Mouse (Mus musculus) hindbrain, embryonic 11.5 days (tissue): Measurements from ENCODE around the gene Tmem214. TPM values are rescaled to one million over a fixed set of nuclear protein-coding genes. Genes with fewer than 3 reads are reported as not detected.

Experiments
- ATAC-seq: fragments of 200-750 bp; cut with Nextera tagmentation; 2 replicates; pipeline ENCODE4 v1.8.0; 2017; ENCODE audit warnings: mild to moderate bottlenecking, moderate TSS enrichment, moderate library complexity; ENCODE audit not compliant: low FRiP score
- DNase-seq: peaks from one replicate; pipeline ENCODE4 v3.0.0-alpha.2; 2015; ENCODE audit warnings: low spot score
- H3K27ac ChIP-seq: fragments of 300-500 bp; sonication (generic); 2 replicates; pipeline ENCODE4 v1.5.1; 2014; ENCODE audit warnings: mild to moderate bottlenecking, low read depth, low read length
- H3K27me3 ChIP-seq: fragments of 300-500 bp; sonication (generic); 2 replicates; pipeline ENCODE4 v1.6.1; 2014; ENCODE audit warnings: mild to moderate bottlenecking, low read length, moderate library complexity, mixed read lengths; ENCODE audit not compliant: control insufficient read depth, insufficient read depth
- H3K36me3 ChIP-seq: fragments of 300-500 bp; sonication (generic); 2 replicates; pipeline ENCODE4 v1.6.1; 2014; ENCODE audit warnings: mild to moderate bottlenecking, low read length, moderate library complexity, mixed read lengths; ENCODE audit not compliant: control insufficient read depth, insufficient read depth
- H3K4me1 ChIP-seq: fragments of 300-500 bp; sonication (generic); replicated peaks from 2 replicates; pipeline ENCODE4 v1.6.1; 2014; ENCODE audit warnings: low read length, mixed read lengths; ENCODE audit not compliant: control insufficient read depth, insufficient read depth
- H3K4me2 ChIP-seq: fragments of 300-500 bp; sonication (generic); replicated peaks from 2 replicates; pipeline ENCODE4 v1.6.1; 2014; ENCODE audit warnings: mild to moderate bottlenecking, low read depth, low read length
- H3K4me3 ChIP-seq: fragments of 300-500 bp; sonication (generic); 2 replicates; pipeline ENCODE4 v1.5.1; 2014; ENCODE audit warnings: low read depth, low read length
- H3K9ac ChIP-seq: fragments of 300-500 bp; sonication (generic); 2 replicates; pipeline ENCODE4 v1.6.1; 2014; ENCODE audit warnings: low read depth, low read length
- H3K9me3 ChIP-seq: fragments of 300-500 bp; sonication (generic); 2 replicates; pipeline ENCODE4 v1.6.1; 2016; ENCODE audit warnings: low read length; ENCODE audit not compliant: control insufficient read depth
- WGBS: fragments of 180-500 bp; shearing (Covaris S2); extraction: QIAGEN DNeasy Blood & Tissue Kit; methylation state at CpG from one replicate; pipeline ENCODE4 v1.1.7; 2014; 5-methylcytosine and 5-hydroxymethylcytosine counted together
- polyA plus RNA-seq: library from polyadenylated mRNA; unstranded; fragments of >200 nt; fragmentation: Nextera tagmentation; extraction: Ambion mirVana; gene quantifications from 2 replicates; pipeline ENCODE4 v1.2.1, GENCODE M21; 2014

Gene Tmem214
- polyA plus RNA-seq, 1 experiment from 2014 or later: 37.1 TPM

- no peaks in the 10 kb centered on the region for H3K27me3 ChIP-seq
- no peaks in the 10 kb centered on the region for H3K36me3 ChIP-seq
- ATAC-seq: no peak
- no peak for DNase-seq
- no peak overlapping the region for H3K27ac ChIP-seq
- WGBS: 53% methylated on average over 3 of the region's 3 CpGs
- H3K4me3 ChIP-seq: no peak overlapping the region
- no peaks in the 10 kb centered on the region for H3K9me3 ChIP-seq
- H3K4me2 ChIP-seq: no peak overlapping the region
- no peak overlapping the region for H3K9ac ChIP-seq
- H3K4me1 ChIP-seq: no peaks in the 10 kb centered on the region
These were observed 25.9 kb upstream of the Tmem214 start for GRCm38 (mm10) chr5:30841896-30842295.

GRCm38 (mm10) chr5:30849891-30850555 is 17.8 kb upstream of the Tmem214 start:
- H3K27ac ChIP-seq: no peak overlapping the region
- no peaks in the 10 kb centered on the region for H3K9me3 ChIP-seq
- H3K27me3 ChIP-seq: no peaks in the 10 kb centered on the region
- ATAC-seq (no peak), DNase-seq (no peak)
- no peak overlapping the region for H3K9ac ChIP-seq
- H3K4me1 ChIP-seq: no peaks in the 10 kb centered on the region
- WGBS: 67% methylated on average over 6 of the region's 6 CpGs
- H3K4me3 ChIP-seq: no peak overlapping the region
- H3K36me3 ChIP-seq: no peaks in the 10 kb centered on the region
- no peak overlapping the region for H3K4me2 ChIP-seq

DNA sequence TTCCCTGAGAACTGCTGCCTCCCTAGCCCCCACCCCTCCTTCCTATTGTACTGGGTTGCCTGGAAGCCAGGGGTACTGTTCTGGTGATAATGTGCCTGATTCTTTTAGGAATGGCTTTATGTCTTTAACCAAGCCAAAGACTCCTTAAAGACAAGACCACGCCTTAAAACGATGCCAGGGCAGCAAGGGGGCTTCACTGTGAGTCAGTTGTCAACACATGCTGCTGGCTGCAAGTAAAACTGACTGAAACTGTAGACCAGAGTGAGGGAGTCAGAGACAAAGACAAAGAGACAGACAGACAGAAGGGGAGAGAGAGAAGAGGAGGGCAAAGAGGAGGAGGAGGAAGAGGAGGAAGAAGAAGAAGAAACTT is 17.3 kb upstream of the Tmem214 start:
- Histone ChIP-seq H3K36me3 (no peaks in the 10 kb centered on the region), H3K27ac (no peak overlapping the region)
- 68% methylated on average over 2 of the region's 2 CpGs for WGBS

DNA sequence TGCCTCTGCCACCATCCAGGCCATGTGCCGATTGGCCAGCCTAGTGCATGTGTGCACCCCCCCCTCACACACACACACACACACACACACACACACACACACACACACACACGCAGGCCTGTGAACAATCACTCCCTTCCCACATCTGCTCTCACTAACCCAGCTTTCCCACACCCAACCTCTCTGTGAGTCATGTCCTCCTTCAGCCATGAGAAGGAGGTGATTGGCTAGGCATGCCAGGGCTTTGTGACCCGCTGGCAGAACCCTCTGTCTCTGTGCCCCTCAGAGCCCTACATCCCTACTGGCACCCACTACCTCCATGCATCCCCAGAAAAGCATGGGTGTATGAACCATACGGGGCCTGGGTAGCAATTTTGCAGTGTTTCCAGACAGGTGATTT is 14.3 kb upstream of the Tmem214 start:
- H3K9ac ChIP-seq: no peak overlapping the region
- no peak for ATAC-seq
- H3K27ac ChIP-seq: no peak overlapping the region

More for the DNA sequence above, 17.3 kb upstream of the Tmem214 start:
- no peak for ATAC-seq
- Histone ChIP-seq H3K4me2 (no peak overlapping the region), H3K27me3 (no peaks in the 10 kb centered on the region), H3K4me3 (no peak overlapping the region), H3K4me1 (no peaks in the 10 kb centered on the region), H3K9me3 (no peaks in the 10 kb centered on the region), H3K9ac (no peak overlapping the region)
- no peak for DNase-seq

DNA sequence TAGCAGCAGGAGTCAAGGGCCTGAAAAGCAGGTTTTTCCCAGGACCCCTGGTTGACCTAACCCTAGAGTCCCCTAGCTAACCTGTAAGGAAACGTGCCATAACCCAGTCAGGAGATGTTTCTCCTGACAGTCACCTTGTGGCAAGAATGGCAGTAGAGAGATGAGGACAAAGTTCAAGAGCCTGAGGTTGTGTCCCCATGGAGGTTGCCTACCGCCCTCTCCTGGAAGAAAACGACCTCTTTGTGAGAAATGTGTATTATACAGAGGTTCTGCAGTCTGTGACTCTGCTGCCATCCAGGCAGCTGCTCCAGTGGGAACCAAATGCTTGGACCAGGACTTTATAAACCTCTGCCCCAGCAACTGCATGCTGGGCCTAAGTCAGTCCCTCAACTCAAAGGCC is 12.1 kb upstream of the Tmem214 start:
- Histone ChIP-seq H3K4me3 (no peak overlapping the region), H3K4me2 (no peak overlapping the region), H3K9me3 (no peaks in the 10 kb centered on the region), H3K27me3 (no peaks in the 10 kb centered on the region), H3K27ac (no peak overlapping the region), H3K9ac (no peak overlapping the region), H3K36me3 (no peaks in the 10 kb centered on the region), H3K4me1 (no peaks in the 10 kb centered on the region)
- 63% methylated on average over 3 of the region's 3 CpGs for WGBS
- DNase-seq (no peak), ATAC-seq (no peak)

More for the DNA sequence above, 14.3 kb upstream of the Tmem214 start:
- no peak overlapping the region for H3K4me3 ChIP-seq
- no peaks in the 10 kb centered on the region for H3K9me3 ChIP-seq
- H3K4me1 ChIP-seq: no peaks in the 10 kb centered on the region
- DNase-seq: no peak
- H3K27me3 ChIP-seq: no peaks in the 10 kb centered on the region
- H3K36me3 ChIP-seq: no peaks in the 10 kb centered on the region
- H3K4me2 ChIP-seq: no peak overlapping the region
- WGBS: 93% methylated on average over 4 of the region's 4 CpGs

GRCm38 (mm10) chr5:30856124-30856523 is 11.7 kb upstream of the Tmem214 start:
- no peaks in the 10 kb centered on the region for H3K36me3 ChIP-seq
- H3K4me2 ChIP-seq: no peak overlapping the region
- H3K4me3 ChIP-seq: no peak overlapping the region
- no peaks in the 10 kb centered on the region for H3K9me3 ChIP-seq
- H3K27ac ChIP-seq: no peak overlapping the region
- no peaks in the 10 kb centered on the region for H3K27me3 ChIP-seq
- no peak overlapping the region for H3K9ac ChIP-seq
- whole genome bisulfite sequencing: 73% methylated on average over 2 of the region's 2 CpGs
- ATAC-seq: no peak
- no peak for DNase-seq
- no peaks in the 10 kb centered on the region for H3K4me1 ChIP-seq

DNA sequence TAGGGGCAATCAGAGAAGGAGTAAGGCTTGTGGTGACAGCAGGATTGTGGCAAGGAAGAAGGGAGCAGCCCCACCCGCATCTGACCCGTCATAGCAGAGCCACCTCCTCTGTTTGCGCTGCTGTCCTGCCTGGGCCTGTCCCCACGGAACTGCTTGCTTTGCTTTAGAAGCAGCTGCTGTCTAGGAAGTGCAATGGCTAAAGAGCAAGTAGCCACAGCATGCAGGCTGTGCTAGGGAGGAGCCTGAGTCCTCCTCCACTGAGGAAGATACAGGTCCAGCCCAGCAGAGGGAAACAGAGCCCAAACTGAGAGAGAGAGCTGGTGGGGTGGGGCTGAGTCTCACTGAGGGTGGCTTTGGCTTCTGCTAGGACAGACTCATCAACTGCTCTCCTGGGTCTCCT is 4.0 kb upstream of the Tmem214 start:
- Histone ChIP-seq H3K4me3 (no peak overlapping the region), H3K4me2 (no peak overlapping the region), H3K27ac (no peak overlapping the region), H3K4me1 (no peaks in the 10 kb centered on the region), H3K36me3 (no peaks in the 10 kb centered on the region), H3K9me3 (no peaks in the 10 kb centered on the region), H3K9ac (no peak overlapping the region), H3K27me3 (no peaks in the 10 kb centered on the region)
- WGBS: 41% methylated on average over 4 of the region's 4 CpGs
- DNase-seq: no peak
- no peak for ATAC-seq

DNA sequence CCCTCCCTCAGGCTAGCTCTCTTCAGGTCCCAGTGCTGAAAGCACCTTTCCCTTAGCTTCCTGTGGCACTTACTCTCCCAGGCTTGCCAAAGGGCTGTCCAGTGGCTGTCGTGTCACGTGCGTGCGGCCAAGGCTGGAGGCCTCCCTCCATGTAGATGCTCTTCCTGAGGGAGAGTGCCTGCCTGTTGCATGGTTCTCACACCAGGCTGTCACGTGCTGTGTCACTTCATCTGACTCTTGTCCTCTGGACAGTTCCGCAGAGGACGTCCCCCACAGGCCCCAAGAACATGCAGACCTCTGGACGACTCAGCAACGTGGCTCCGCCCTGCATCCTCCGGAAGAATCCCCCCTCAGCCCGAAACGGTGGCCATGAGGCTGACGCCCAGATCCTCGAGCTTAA is 3.5 kb upstream of the Tmem214 start:
- ATAC-seq (no peak), DNase-seq (no peak)
- H3K4me3 ChIP-seq: no peak overlapping the region
- H3K27me3 ChIP-seq: no peaks in the 10 kb centered on the region
- WGBS: 59% methylated on average over 15 of the region's 15 CpGs
- H3K36me3 ChIP-seq: no peaks in the 10 kb centered on the region
- H3K4me1 ChIP-seq: no peaks in the 10 kb centered on the region
- H3K4me2 ChIP-seq: no peak overlapping the region
- H3K9ac ChIP-seq: no peak overlapping the region
- no peak overlapping the region for H3K27ac ChIP-seq
- no peaks in the 10 kb centered on the region for H3K9me3 ChIP-seq

- Histone ChIP-seq H3K36me3 (no peaks in the 10 kb centered on the region), H3K27ac (no peak overlapping the region), H3K9me3 (no peaks in the 10 kb centered on the region), H3K4me3 (no peak overlapping the region), H3K4me1 (peaks cover 2% of the 10 kb centered on the region; the same call in 1 of the 2 replicates), H3K4me2 (no peak overlapping the region), H3K27me3 (no peaks in the 10 kb centered on the region), H3K9ac (no peak overlapping the region)
- ATAC-seq (no peak), DNase-seq (no peak)
- WGBS: 85% methylated on average over 3 of the region's 3 CpGs
These were observed 941 bp upstream of the Tmem214 start for GRCm38 (mm10) chr5:30866871-30867270.
